Mouse (Mus musculus): ENCODE results near the gene Ntrk3. TPM values are rescaled to one million over a fixed set of nuclear protein-coding genes. Genes with fewer than 3 reads are reported as not detected.

Ntrk3 gene
- polyA plus RNA-seq, 1 experiment from 2014 or later, result 3.0 TPM

DNA sequence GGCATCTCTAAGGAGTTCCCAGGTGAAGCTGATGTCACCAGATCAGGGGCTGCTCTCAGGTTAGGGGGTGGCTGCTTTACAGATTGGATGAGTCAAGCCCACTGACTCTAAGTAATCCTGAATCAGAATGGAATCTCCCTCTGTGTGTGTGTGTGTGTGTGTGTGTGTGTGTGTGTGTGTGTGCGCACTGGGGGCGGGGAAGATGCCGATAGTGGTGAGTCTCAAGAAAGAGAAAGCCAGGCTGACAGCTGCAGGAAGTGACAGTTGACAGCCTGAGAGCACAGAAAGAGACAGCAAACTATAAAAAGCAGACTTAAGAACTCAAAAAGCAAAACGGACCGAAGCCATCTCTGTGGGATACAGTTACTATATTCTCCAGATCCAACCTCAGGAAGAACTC lies 18.7 kb downstream of the Ntrk3 start:
- Histone ChIP-seq H3K9me3 (no peaks in the 10 kb centered on the region), H3K4me3 (replicated peaks) (no peak overlapping the region), H3K27ac (peak overlapping the region; percentile 65), H3K9ac (no peak overlapping the region), H3K36me3 (no peaks in the 10 kb centered on the region), H3K4me1 (0 out of 2 replicates have a peak, but pooled peaks cover 3% of the 10 kb centered on the region), H3K27me3 (replicated peaks) (no peaks in the 10 kb centered on the region), H3K4me2 (no peak overlapping the region)
- WGBS, result 62% methylated on average over 5 of the region's 5 CpGs
- no peak for ATAC-seq (ENCODE audit: insufficient read depth, low FRiP score, low read depth)

- H3K36me3 ChIP-seq, result no peaks in the 10 kb centered on the region
- no peak overlapping the region for H3K9ac ChIP-seq
- peak overlapping the region; percentile 65 for H3K27ac ChIP-seq
- 38% methylated on average over 8 of the region's 8 CpGs for WGBS
- H3K27me3 ChIP-seq (replicated peaks), result no peaks in the 10 kb centered on the region
- H3K9me3 ChIP-seq, result no peaks in the 10 kb centered on the region
- H3K4me1 ChIP-seq, result 0 out of 2 replicates have a peak, but pooled peaks cover 3% of the 10 kb centered on the region
- H3K4me2 ChIP-seq, result no peak overlapping the region
- H3K4me3 ChIP-seq (replicated peaks), result no peak overlapping the region
- peak; percentile 81 for ATAC-seq (ENCODE audit: insufficient read depth, low FRiP score, low read depth)
Observed at GRCm38 (mm10) chr7:78718191-78718609, 19.6 kb downstream of the Ntrk3 start.

DNA sequence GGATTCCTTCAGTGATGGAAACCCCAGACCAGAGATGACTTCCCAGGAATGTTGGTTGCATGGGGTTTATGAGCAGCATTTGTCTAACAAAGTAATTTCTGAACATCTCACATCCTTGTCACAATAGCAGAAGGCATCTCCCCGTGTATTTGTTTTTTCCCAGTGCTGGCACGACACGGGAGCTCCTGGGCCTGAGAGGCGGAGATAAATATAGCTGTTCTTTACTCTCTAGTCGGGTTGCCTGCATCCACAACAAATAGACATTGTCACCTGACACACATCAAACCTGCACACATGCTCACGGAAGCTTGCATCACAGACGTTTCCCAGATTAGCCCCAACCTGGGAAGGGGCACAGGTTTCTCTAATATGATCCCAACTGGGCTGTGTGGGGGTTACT lies 30.1 kb downstream of the Ntrk3 start:
- H3K4me3 ChIP-seq (replicated peaks), result no peak overlapping the region
- WGBS, result 73% methylated on average over 7 of the region's 7 CpGs
- no peak overlapping the region for H3K9ac ChIP-seq
- H3K4me2 ChIP-seq, result no peak overlapping the region
- no peak overlapping the region for H3K27ac ChIP-seq
- H3K27me3 ChIP-seq (replicated peaks), result no peaks in the 10 kb centered on the region
- no peak for ATAC-seq (ENCODE audit: insufficient read depth, low FRiP score, low read depth)
- H3K36me3 ChIP-seq, result no peaks in the 10 kb centered on the region
- H3K9me3 ChIP-seq, result no peaks in the 10 kb centered on the region
- H3K4me1 ChIP-seq, result no peaks in the 10 kb centered on the region

DNA sequence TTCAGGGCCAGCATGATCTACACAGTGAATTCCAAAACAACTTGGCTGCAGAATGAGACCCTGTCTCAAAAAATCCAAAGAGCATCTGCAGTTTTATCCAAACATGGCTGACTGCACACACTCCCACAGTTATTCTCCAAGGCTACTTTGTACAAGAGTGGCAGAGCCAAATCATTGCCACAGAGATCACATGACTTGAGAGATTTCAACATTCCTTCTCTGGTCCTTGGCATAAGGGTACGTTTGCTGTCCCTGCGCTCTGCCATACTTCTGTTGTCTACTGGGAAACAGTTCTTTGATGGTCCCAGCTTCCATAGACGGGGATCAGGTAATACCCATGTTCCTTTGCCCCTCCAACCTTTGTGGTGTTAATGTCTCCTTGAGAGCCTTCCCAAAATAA lies 30.7 kb downstream of the Ntrk3 start:
- no peak for ATAC-seq (ENCODE audit: insufficient read depth, low FRiP score, low read depth)
- no peaks in the 10 kb centered on the region for H3K36me3 ChIP-seq
- 79% methylated on average over 3 of the region's 3 CpGs for WGBS
- H3K9ac ChIP-seq, result no peak overlapping the region
- H3K4me2 ChIP-seq, result no peak overlapping the region
- no peak overlapping the region for H3K4me3 ChIP-seq (replicated peaks)
- H3K4me1 ChIP-seq, result no peaks in the 10 kb centered on the region
- no peaks in the 10 kb centered on the region for H3K9me3 ChIP-seq
- H3K27ac ChIP-seq, result no peak overlapping the region
- H3K27me3 ChIP-seq (replicated peaks), result no peaks in the 10 kb centered on the region

GRCm38 (mm10) chr7:78702676-78703075 lies 35.1 kb downstream of the Ntrk3 start:
- no peak overlapping the region for H3K4me3 ChIP-seq (replicated peaks)
- ATAC-seq (ENCODE audit: insufficient read depth, low FRiP score, low read depth), result no peak
- no peak overlapping the region for H3K27ac ChIP-seq
- no peaks in the 10 kb centered on the region for H3K27me3 ChIP-seq (replicated peaks)
- no peak overlapping the region for H3K9ac ChIP-seq
- no peak overlapping the region for H3K4me2 ChIP-seq
- no peaks in the 10 kb centered on the region for H3K9me3 ChIP-seq
- 39% methylated on average over 6 of the region's 6 CpGs for WGBS
- no peaks in the 10 kb centered on the region for H3K4me1 ChIP-seq
- no peaks in the 10 kb centered on the region for H3K36me3 ChIP-seq

DNA sequence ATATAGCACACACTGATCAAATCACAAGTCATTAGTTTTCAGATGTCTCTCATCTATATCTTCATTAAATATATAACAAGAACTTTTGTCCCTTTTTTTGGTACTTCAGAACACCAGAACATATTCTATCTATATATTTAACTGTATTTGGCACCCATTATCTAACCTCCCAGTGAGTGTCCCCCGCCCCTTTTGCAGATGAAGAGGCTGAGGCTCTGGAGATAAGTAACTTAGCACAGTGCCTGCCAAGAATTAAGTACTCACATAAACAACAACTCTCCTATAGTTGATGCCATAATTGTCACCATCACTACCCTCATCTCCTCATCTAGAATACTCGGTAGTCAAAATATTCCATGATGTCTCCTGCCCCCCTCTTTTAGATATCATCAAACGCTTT lies 42.6 kb downstream of the Ntrk3 start:
- no peak overlapping the region for H3K9ac ChIP-seq
- ATAC-seq (ENCODE audit: insufficient read depth, low FRiP score, low read depth), result no peak
- no peak overlapping the region for H3K4me2 ChIP-seq
- H3K4me3 ChIP-seq (replicated peaks), result no peak overlapping the region
- H3K27ac ChIP-seq, result no peak overlapping the region
- 82% methylated on average over 3 of the region's 3 CpGs for WGBS
- H3K4me1 ChIP-seq, result no peaks in the 10 kb centered on the region
- H3K9me3 ChIP-seq, result no peaks in the 10 kb centered on the region
- H3K27me3 ChIP-seq (replicated peaks), result no peaks in the 10 kb centered on the region; the same call in 1 of the 2 replicates
- H3K36me3 ChIP-seq, result no peaks in the 10 kb centered on the region

- no peak overlapping the region for H3K4me3 ChIP-seq (replicated peaks)
- H3K4me2 ChIP-seq, result no peak overlapping the region
- 58% methylated on average over 1 of the region's 1 CpGs for WGBS
- H3K4me1 ChIP-seq, result no peaks in the 10 kb centered on the region
- H3K36me3 ChIP-seq, result no peaks in the 10 kb centered on the region
- no peak for ATAC-seq (ENCODE audit: insufficient read depth, low FRiP score, low read depth)
- no peak overlapping the region for H3K27ac ChIP-seq
- no peak overlapping the region for H3K9ac ChIP-seq
- no peaks in the 10 kb centered on the region; the same call in 1 of the 2 replicates for H3K27me3 ChIP-seq (replicated peaks)
- H3K9me3 ChIP-seq, result no peaks in the 10 kb centered on the region
Observed at GRCm38 (mm10) chr7:78693148-78693547, 44.7 kb downstream of the Ntrk3 start.

DNA sequence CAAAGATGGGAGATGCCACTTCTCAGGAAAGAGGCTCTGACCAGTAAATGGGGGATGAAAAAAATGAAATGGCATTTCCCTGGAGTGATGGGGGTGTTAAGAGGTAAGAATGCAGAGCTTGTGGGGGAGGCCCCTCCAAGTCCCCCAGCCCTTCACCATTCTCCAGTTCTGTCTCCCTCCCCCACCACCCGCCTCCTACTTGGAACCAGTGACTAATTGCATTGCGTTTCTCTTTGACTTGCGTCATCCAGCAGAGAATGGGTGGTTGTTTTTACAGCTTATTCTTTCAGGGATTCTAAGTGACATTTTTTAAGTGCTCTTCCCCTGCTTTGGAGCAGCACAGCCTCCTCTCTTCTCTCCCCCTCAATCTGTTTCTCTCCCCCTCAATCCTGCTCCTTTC lies 46.9 kb downstream of the Ntrk3 start:
- WGBS, result 37% methylated on average over 3 of the region's 3 CpGs
- Histone ChIP-seq H3K4me2 (no peak overlapping the region), H3K36me3 (no peaks in the 10 kb centered on the region), H3K4me1 (no peaks in the 10 kb centered on the region), H3K27ac (no peak overlapping the region), H3K9me3 (no peaks in the 10 kb centered on the region), H3K4me3 (replicated peaks) (no peak overlapping the region), H3K9ac (no peak overlapping the region), H3K27me3 (replicated peaks) (no peaks in the 10 kb centered on the region; the same call in 1 of the 2 replicates)
- ATAC-seq (ENCODE audit: insufficient read depth, low FRiP score, low read depth), result no peak

DNA sequence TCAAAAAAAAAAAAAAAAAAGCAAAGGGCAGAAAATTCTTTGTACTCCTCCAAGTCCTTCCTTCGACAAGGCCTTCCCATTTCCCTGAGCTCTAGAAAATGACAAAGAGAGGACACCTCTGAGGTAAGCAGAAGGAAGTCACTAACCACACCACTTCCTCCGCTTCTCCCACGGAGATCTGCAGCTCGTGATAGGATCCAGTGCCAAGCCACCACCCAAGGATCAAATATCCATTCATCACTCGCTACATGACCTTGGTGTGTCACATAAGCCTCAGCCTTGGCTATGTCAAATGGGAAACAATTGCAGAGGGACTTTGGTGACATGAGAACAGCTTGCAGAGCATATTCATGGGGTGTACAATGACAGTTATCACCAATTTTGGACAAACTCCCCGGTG lies 52.9 kb downstream of the Ntrk3 start:
- no peak for ATAC-seq (ENCODE audit: insufficient read depth, low FRiP score, low read depth)
- Histone ChIP-seq H3K27me3 (replicated peaks) (no peaks in the 10 kb centered on the region), H3K36me3 (no peaks in the 10 kb centered on the region), H3K4me2 (no peak overlapping the region), H3K4me1 (no peaks in the 10 kb centered on the region), H3K4me3 (replicated peaks) (no peak overlapping the region), H3K9me3 (no peaks in the 10 kb centered on the region), H3K9ac (no peak overlapping the region), H3K27ac (no peak overlapping the region)
- WGBS, result 57% methylated on average over 6 of the region's 6 CpGs

- Histone ChIP-seq H3K4me3 (replicated peaks) (no peak overlapping the region), H3K36me3 (no peaks in the 10 kb centered on the region), H3K27me3 (replicated peaks) (no peaks in the 10 kb centered on the region), H3K9me3 (no peaks in the 10 kb centered on the region), H3K9ac (no peak overlapping the region), H3K27ac (no peak overlapping the region), H3K4me1 (no peaks in the 10 kb centered on the region), H3K4me2 (no peak overlapping the region)
- no peak for ATAC-seq (ENCODE audit: insufficient read depth, low FRiP score, low read depth)
- WGBS, result 72% methylated on average over 2 of the region's 2 CpGs
Observed at GRCm38 (mm10) chr7:78680871-78681270, 56.9 kb downstream of the Ntrk3 start.

- 85% methylated on average over 16 of the region's 16 CpGs for WGBS
Observed at GRCm38 (mm10) chr7:78669407-78669806, 68.4 kb downstream of the Ntrk3 start.

GRCm38 (mm10) chr7:78668916-78669315 lies 68.9 kb downstream of the Ntrk3 start:
- no peak overlapping the region for H3K27ac ChIP-seq
- H3K9me3 ChIP-seq, result no peaks in the 10 kb centered on the region
- H3K4me2 ChIP-seq, result no peak overlapping the region
- WGBS, result 88% methylated on average over 6 of the region's 6 CpGs
- H3K4me3 ChIP-seq (replicated peaks), result no peak overlapping the region
- no peaks in the 10 kb centered on the region for H3K4me1 ChIP-seq
- no peaks in the 10 kb centered on the region for H3K27me3 ChIP-seq (replicated peaks)
- no peaks in the 10 kb centered on the region for H3K36me3 ChIP-seq
- H3K9ac ChIP-seq, result no peak overlapping the region
- no peak for ATAC-seq (ENCODE audit: insufficient read depth, low FRiP score, low read depth)

More at GRCm38 (mm10) chr7:78669407-78669806, 68.4 kb downstream of the Ntrk3 start:
- Histone ChIP-seq H3K4me1 (no peaks in the 10 kb centered on the region), H3K27ac (no peak overlapping the region), H3K4me3 (replicated peaks) (no peak overlapping the region), H3K36me3 (no peaks in the 10 kb centered on the region), H3K27me3 (replicated peaks) (no peaks in the 10 kb centered on the region), H3K9ac (no peak overlapping the region), H3K4me2 (no peak overlapping the region), H3K9me3 (no peaks in the 10 kb centered on the region)
- no peak for ATAC-seq (ENCODE audit: insufficient read depth, low FRiP score, low read depth)

DNA sequence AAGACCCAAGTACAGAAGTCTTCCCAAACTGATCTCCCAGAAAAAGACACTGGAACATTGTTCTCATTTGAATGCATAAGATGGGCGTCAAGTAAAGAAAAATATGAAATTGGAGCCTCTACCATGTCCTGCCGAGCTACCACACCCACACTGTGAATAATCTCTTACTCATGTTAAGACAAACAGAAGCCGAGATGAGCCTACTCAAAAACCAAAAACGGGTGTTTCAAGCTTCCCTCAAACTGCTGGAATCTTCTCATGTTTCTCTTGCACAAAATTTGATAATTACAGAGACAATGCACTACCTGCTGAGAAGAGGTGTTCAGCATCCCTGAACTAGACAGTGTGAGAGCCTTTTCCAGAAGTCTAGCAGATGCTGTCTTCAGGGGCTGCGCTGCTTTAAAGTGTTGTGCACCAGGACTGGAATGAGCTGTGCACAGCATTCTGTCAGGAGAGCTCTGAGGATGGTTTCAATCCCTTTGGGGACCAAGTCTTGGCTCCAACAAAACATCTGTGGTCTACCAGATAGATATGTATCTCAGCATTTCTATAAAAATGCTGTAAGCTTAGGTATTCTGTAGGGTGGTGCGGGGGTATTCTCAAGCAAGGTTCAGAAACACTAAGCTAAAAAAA lies 69.7 kb downstream of the Ntrk3 start:
- Histone ChIP-seq H3K36me3 (no peaks in the 10 kb centered on the region), H3K9ac (no peak overlapping the region), H3K9me3 (no peaks in the 10 kb centered on the region), H3K27me3 (replicated peaks) (no peaks in the 10 kb centered on the region), H3K4me1 (no peaks in the 10 kb centered on the region), H3K4me3 (replicated peaks) (no peak overlapping the region), H3K27ac (no peak overlapping the region), H3K4me2 (no peak overlapping the region)
- WGBS, result 81% methylated on average over 6 of the region's 6 CpGs
- ATAC-seq (ENCODE audit: insufficient read depth, low FRiP score, low read depth), result no peak
